Mouse (Mus musculus): ENCODE data around the gene Anxa6.

GRCm38 (mm10) chr11:54976351-54976750 lies 56.9 kb downstream of the Anxa6 start:
- no peak for TF ChIP-seq EP300 (IDR thresholded peaks at IDR 0.05; ENCODE audit: insufficient read depth, low read depth, low read length)
- TF ChIP-seq POLR2A (IDR thresholded peaks at IDR 0.05; ENCODE audit: insufficient read depth, low read depth, low read length) = no peak

Measured in heart, adult 2 months (tissue).